Mouse (Mus musculus) bone marrow, adult 2 months (tissue): ENCODE data around the gene Xrcc2.

Experiments
- CTCF ChIP-seq: fragments of 200-500 bp; IDR thresholded peaks from 2 replicates; pipeline ENCODE4 v1.5.1; 2011; ENCODE audit warnings: low read length, control low read depth; ENCODE audit not compliant: control insufficient read depth, insufficient read depth
- POLR2A ChIP-seq: fragments of 200-500 bp; IDR thresholded peaks from 2 replicates; pipeline ENCODE4 v1.6.1; 2011; ENCODE audit warnings: low read depth, mild to moderate bottlenecking, control low read depth, low read length, borderline replicate concordance; ENCODE audit not compliant: control insufficient read depth

DNA sequence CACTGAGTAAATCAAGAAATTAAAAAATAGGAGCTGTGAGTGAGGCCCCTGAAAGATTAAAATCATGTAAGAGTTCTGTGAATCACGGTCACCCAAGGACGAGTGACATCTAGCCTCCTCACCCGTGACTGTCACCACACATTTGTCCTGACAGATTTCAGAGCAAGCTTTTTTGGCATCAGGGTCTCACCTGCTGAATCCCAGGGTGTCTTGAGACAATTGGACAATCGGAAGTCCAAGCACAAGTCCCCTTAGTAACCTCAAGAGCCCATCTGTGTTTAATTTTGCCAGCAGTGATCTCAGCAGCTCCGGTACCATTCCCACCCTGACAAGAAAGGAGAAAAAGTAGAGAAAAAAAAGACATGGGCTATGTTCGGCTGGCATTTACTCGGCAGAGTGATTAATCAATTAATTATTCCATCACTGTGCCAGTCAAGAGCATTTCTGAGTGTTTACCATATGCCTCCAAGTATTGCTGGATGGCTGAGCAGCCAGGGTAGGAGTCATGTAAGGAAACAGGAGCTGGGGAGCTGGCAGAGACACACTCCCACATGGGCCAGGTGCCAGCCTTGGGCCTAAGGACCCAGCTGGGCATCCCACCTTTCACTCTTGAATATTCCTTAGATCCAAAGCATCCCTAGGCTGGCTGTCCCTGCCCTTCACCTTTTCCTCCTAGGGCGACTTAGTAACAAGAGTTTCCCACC is 59.8 kb downstream of the Xrcc2 start:
- TF ChIP-seq POLR2A: no peak
- TF ChIP-seq CTCF: no peak
